Mouse (Mus musculus): ENCODE data around the gene Nde1.

Nde1 gene

DNA sequence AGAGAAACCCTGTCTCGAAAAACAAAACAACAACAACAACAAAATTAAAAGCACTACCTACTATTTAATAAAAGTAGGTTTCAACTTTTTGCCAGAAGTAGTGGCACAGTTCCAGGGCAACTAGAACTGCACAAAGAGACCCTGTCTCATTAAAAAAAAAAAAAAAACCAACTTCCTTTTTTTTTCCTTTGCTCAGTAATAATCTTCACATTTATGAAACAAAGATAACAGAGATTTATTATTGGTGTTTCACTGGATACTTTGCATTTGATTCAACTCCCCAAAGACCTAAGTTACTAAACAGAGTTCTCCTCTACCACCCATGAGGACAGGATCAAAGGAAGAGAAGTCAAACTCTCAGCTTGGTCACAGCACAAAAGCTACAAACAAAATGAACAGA is 2.1 kb upstream of the Nde1 start:
- no peak for DNase-seq (ENCODE audit: low read depth, low spot score)

DNA sequence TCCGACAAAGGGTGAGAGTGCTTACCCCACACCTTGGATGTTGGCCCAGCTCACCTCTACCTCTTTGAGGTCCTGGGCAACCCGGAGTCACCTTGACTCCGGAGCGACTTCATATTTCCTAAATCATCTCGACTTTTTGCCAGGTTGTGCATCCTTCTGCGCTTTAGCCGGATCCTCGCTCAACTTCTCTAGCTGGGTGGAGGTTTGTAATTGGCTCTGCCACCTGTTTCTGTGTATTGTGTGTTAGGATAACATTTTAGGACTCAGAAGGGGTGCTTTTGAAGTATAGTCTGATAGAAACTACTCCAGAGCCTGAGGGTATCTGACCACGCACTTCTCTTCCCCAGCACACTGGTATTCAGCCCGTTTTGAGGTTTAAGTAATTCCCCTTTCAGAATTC is 656 bp downstream of the Nde1 start:
- DNase-seq (ENCODE audit: low read depth, low spot score): no peak

DNA sequence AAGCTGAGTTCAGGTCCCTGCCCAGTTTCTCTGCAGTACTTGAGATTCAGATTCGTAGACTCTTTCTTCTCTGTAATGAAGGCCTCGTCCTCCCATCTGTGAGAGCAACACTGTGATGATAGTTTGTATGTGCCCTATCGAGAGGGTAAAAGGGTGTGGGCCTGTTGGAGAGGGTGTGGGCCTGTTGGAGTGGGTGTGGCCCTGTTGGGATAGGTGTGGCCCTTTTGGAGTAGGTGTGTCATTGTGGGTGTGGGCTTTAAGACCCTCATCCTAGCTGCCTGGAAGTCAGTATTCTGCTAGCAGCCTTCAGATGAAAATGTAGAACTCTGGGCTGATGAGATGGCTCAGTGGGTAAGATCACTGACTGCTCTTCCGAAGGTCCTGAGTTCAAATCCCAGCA is 3.4 kb downstream of the Nde1 start:
- no peak for DNase-seq (ENCODE audit: low read depth, low spot score)

DNA sequence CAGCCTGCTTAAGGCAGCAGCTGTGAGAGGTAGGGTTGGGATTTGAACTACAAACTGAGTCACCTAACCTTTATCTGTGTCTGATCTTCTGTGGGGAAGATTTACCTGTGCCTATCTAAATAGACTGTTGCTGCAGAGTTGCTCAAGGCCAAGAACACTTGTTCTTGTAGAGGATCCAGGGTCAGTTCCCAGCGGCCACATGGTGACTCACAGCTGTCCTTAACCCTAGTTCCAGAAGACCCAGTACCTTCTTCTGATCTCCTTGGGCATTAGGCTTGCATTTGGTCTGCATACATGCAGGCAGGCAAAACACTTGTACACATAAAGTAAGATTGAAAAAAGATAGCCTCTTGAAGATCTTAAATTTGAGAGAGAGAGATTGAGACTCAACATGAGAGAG is 6.6 kb downstream of the Nde1 start:
- no peak for DNase-seq (ENCODE audit: low read depth, low spot score)

DNA sequence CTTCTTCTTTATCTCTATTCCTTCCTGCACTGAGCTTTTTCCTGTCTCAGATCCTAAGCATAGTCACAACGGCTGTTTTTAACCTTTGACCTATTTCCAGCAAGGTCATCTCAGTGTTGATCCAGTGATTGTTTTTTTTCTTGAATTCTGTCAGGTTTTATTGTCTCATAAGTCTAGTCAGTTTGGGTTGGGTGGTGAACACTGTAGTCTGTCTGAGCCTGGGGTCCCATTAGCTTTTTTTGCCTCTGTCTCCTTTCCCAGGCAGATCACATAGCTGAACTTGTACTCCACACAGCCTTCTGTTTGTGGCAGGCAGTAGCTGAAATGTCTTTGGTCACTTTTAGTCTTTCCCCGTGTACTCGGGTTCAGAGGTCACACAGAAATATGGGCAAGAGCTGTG is 15.0 kb downstream of the Nde1 start:
- DNase-seq (ENCODE audit: low read depth, low spot score): no peak

DNA sequence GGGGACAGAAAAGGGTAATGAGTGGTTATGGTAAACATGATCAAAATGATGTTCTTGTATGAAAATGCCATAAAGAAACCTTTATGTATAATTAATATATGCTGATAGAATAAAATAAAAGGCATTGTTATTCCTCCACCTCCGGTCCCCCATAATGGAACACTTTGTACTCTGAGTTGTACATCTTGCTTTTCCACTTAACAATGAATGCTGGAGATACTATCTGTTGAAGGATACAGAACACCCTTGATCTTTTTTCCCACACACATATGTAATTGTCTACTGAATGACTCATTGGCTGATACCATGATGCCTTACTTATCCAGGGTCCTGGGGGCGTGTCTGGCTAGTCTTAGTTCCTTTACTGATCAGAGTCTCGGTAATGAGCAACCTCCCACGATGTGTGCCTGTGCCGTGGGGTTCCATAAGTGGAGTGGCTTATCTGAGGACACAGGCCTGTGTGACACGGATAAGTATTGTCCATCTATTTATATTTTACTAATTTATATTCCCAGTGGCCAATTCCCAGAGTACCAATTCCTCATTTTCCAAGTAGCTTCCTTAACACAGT is 17.2 kb downstream of the Nde1 start:
- no peak for DNase-seq (ENCODE audit: low read depth, low spot score)

DNA sequence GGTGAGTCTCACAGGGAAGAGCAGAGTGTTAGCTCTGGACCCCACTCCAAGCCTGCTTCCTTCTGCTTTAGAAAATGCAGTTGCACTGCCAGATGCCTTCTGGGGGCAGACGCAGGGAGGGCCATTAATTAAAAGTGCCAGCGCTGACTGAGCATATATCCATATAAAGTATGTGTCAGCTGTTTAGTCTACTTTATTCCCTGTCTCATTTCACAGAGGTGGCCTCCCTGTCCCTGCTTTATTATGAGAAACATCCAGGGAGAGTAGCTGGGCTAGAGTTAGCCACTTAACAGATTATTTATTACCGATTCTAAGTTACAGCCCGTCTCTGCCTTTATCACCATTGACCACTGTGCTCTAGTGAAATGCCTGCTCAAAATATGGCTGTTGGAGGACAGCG is 19.3 kb downstream of the Nde1 start:
- no peak for DNase-seq (ENCODE audit: low read depth, low spot score)

DNA sequence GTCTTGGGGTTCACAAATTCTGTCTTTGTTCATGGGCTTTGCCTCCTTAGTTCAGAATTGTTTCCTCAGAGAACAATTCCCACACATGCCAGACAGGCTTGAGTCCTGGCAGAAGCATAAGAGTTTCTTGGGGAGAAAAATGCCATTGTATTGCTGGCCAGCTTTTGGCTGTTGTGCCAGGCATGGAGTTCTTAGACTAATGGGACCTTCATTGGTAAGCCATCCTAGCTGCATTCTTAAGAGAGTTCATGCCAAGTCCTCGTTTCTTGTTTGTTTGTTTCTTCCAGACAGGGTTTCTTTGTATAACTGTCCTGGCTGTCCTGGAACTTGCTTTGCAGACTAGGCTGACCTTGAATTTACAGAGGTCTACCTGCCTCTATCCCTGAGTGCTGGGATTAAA is 20.8 kb downstream of the Nde1 start:
- DNase-seq (ENCODE audit: low read depth, low spot score): no peak

DNA sequence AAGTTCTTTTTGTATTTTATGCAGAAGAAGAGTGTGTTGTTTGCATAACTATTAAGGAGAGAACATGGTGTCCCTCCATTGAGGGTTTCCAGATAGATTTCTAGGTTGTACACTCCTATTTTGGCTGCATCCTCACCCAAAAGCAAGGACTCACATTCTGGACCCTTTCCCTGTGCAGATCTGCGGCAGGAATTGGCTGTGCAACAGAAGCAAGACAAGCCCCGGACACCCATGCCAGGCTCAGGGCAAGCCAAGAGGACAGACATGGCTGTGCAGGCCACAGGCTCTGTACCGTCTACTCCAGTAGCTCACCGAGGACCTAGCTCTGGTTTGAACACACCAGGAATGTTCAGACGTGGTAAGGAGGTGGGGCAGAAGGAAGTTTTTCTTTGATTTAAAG is 22.4 kb downstream of the Nde1 start:
- DNase-seq (ENCODE audit: low read depth, low spot score): no peak

DNA sequence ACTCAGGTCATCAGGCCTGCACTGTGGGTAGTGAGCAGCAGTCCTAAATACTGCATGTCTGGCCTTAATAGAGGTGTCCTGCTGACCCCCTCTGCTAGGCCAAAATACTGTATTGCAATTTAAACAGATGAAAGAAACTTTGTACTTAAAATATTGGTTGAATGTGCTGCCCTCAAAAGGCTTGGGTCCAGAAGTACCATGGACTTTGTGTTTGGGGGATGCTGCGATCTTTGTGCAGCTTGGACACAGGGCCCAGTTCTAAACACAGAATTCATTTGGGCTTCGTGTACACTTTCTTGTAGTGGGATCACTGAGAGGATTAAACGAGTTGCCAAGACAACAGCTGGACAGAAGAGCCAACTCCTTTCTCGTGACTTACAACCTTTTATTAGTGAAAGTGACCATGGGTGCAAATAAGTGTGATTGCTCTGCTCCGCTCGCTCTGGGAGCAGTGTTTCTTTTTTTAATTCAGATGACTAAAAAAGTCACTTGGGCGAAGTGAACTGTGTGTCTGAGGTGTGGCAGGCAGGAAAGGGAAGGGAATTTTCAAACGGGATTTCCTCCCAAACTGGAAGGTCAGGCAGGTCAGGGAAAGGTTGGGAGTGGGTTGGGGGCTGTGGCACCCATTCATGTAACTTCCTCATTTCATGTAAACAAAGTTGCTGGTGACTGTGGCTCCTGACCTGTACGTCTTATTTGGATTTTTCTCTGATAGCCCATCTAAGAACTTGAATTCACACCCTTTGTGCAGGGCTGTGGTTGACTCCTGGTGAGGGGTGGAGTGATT is 31.3 kb downstream of the Nde1 start:
- DNase-seq (ENCODE audit: low read depth, low spot score): no peak

DNA sequence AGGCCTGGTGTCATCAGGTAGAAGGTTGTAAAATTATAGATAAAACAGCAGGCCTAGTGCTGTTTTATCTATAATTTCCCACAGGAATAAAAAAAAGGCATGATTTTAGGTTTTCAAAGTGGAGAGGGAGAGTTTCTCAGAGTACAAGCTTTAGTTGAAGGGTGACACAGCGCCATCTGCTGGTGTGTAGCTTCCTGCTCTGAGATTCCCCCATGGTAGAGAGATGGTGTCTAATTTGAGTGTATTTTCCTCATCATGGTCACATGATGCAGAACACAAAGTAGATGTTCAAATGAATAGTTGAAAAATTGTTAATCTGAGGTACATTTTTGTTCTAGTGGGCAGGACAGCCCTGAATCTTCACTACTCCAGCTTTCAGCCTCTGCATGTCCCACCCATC is 32.4 kb downstream of the Nde1 start:
- peak; percentile 58 for DNase-seq (ENCODE audit: low read depth, low spot score)

DNA sequence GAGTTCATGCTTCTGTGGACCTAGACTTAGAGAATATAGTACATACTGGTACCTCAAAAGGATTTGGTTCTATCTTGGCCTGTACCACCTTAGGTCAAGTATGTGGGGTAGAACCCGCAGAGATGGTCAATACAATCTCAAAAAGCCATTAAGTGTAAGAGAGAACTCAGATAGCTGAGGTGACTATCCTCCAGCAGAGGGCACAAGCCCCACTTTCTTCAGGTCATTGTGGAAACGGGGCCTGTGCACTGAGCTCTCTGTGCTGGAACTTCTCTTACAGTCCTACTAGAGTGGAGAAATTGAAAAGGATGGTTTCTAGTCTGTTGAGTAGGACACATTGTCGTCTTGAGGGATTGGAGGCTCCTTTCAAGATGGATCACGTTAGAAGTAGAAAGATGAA is 35.7 kb downstream of the Nde1 start:
- DNase-seq (ENCODE audit: low read depth, low spot score): no peak

DNA sequence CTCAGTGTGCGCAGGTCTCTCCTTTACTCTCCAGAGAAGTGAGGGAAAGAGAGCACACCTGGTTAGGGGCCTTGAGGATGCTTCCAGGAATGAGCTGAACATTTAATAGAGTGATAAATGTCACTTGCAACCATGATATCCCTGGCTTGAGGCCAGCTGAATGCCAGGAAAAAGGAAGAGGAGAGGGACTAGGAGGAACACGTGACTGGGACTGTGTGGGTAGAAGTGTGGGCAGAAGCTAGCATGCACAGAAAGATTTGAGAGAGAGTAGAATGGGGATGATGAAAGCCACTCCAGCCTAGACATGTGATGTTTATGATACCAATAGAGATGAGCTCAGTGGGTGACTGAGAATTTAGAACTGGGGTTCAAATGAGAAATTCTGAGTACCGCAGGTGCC is 52.1 kb downstream of the Nde1 start:
- DNase-seq (ENCODE audit: low read depth, low spot score): no peak

DNA sequence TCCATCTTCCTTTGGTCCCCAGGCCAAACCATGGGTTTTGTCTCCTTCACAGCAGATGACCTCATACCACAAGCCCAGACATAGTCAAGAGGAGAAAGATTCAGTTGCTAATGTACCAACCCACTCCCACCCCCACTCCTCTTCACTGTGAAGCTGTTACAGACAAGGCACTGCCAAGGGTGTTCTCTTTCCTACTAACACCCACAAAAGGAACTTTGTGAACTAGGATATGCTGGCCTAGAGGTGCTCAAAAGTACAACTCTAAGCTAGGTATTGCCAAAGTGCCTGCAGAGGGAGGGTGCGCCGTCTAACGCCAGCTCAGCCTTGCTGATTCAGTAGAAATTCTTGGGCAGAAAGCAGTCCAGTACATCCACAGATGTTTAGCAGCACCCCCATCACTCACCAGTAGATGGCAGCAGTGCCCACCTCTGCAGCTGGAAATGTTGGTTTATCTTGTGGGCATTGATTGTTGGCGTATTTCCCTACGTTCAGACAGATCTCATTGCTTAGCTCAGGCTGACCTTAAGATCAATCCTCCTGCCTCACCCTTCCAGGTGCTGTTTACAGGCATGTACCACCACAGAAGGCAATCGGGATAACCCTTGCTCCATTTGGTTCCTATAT is 74.1 kb downstream of the Nde1 start:
- peak; percentile 80 for DNase-seq (ENCODE audit: low read depth, low spot score)

DNA sequence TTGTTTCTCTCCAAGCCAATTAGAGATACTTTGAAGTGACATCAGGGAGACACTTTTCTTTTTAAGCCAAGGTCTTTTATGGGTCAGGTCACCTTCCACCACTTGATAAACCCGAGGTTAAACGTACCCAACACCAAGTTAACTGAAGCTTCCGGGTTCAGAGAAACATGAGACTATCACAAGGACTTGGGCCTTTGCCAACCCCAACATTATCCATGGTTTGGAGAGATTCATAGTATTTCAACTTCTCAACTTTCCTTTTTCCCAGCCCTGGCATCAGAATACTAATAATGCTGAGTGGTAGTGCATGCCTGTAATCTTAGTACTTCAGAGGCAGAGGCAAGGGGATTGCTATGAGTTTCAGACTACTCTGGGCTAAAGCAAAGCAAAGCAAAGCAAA is 79.0 kb downstream of the Nde1 start:
- no peak for DNase-seq (ENCODE audit: low read depth, low spot score)
